Mouse (Mus musculus) bone marrow, adult 2 months (tissue): Measurements from ENCODE around the gene Lrrfip2.

ENCODE experiments used
- CTCF ChIP-seq: fragments of 200-500 bp; IDR thresholded peaks from 2 replicates; pipeline ENCODE4 v1.5.1; 2011; ENCODE audit warnings: low read length, control low read depth; ENCODE audit not compliant: control insufficient read depth, insufficient read depth
- POLR2A ChIP-seq: fragments of 200-500 bp; IDR thresholded peaks from 2 replicates; pipeline ENCODE4 v1.6.1; 2011; ENCODE audit warnings: low read depth, mild to moderate bottlenecking, control low read depth, low read length, borderline replicate concordance; ENCODE audit not compliant: control insufficient read depth

- TF ChIP-seq CTCF, result no peak
- TF ChIP-seq POLR2A, result no peak
Observed at GRCm38 (mm10) chr9:111270606-111271005, 153.2 kb downstream of the Lrrfip2 start.
